25 mouse cellular contexts compared by ENCODE assay signal in the genomic region with DNA sequence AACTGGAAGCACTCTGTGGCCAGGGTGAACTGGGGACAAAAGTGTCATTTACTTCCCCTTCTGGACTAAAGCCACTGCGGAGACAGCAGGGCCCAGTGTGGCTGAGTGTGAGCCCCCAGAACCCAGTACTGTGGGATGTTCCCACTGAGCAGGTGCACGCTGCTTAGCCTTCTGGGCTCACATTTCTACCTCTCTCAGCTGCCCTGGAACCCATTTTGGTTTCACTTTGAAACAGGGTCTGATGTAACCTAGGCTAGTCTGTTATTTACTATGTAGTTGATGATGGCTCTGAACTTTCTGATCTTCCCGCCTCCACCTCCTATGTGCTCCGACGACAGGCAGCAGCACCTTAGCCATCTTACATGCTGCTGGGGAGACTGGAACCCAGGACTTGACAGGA. TPM values are rescaled to one million over a fixed set of nuclear protein-coding genes. Genes with fewer than 3 reads are reported as not detected.
DNase-seq lines count a peak whose midpoint lies in the region; ATAC-seq and TF ChIP-seq lines count a peak whose summit lies in the region.
"Had no signal": no experiment of that assay in that cellular context is flagged by ENCODE, and none has a peak within 500 bp of the region (broad histone marks: within the 10 kb centered on the region; RNA-seq: fewer than 3 reads in every experiment).

No protein-coding gene starts in this region.

- DNase-seq in forebrain, embryonic 11.5 days (ENCODE audit: low spot score) = peak; percentile 32
- DNase-seq in forebrain, postnatal 0 days = no peak
- no peak for DNase-seq in liver, embryonic 13.5 days
- no peak for DNase-seq in cerebellum, postnatal 4 days (ENCODE audit: low spot score in 2 of 2)
- no peak for DNase-seq in liver, embryonic 11.5 days (ENCODE audit: low spot score)
- DNase-seq: adrenal gland, postnatal 25 days; cerebellum, adult 18-20 months; cerebellum, postnatal 36 days; embryo, embryonic 11 days; gastrocnemius, postnatal 25 days; heart, adult 2 months had no signal

- WGBS in forebrain, embryonic 11.5 days = 89% methylated on average over 5 of the region's 5 CpGs
- 89% methylated on average over 5 of the region's 5 CpGs for WGBS in forebrain, postnatal 0 days
- WGBS in liver, embryonic 13.5 days (ENCODE audit: insufficient replicate concordance) = 68% methylated on average over 5 of the region's 5 CpGs
- WGBS in liver, embryonic 12.5 days (ENCODE audit: insufficient replicate concordance) = 65% methylated on average over 5 of the region's 5 CpGs
- 80% methylated on average over 5 of the region's 5 CpGs for WGBS in liver, embryonic 11.5 days

- no peaks in the 10 kb centered on the region for H3K27me3 ChIP-seq in forebrain, embryonic 11.5 days (ENCODE audit: control insufficient read depth, insufficient read depth, low read length)
- no peaks in the 10 kb centered on the region for H3K27me3 ChIP-seq in forebrain, postnatal 0 days (ENCODE audit: insufficient read depth, low read length)
- no peaks in the 10 kb centered on the region for H3K27me3 ChIP-seq in liver, embryonic 13.5 days
- H3K27me3 ChIP-seq in liver, embryonic 12.5 days (replicated peaks) = peaks cover 7% of the 10 kb centered on the region; the same call in 1 of the 2 replicates
- no peaks in the 10 kb centered on the region for H3K27me3 ChIP-seq in liver, embryonic 11.5 days (replicated peaks; ENCODE audit: control insufficient read depth, insufficient read depth, low read length)
- H3K27me3 ChIP-seq: embryonic facial prominence, embryonic 15.5 days; forebrain, embryonic 15.5 days; intestine, embryonic 15.5 days had no signal

- no peak overlapping the region for H3K27ac ChIP-seq in forebrain, embryonic 11.5 days (ENCODE audit: low read depth, low read length)
- no peak overlapping the region for H3K27ac ChIP-seq in forebrain, postnatal 0 days (ENCODE audit: low read depth, low read length)
- H3K27ac ChIP-seq in liver, embryonic 13.5 days = no peak overlapping the region
- H3K27ac ChIP-seq in liver, embryonic 12.5 days = no peak overlapping the region
- no peak overlapping the region for H3K27ac ChIP-seq in liver, embryonic 11.5 days (ENCODE audit: low read depth, low read length)
- H3K27ac ChIP-seq: embryonic facial prominence, embryonic 15.5 days; forebrain, embryonic 10.5 days; forebrain, embryonic 15.5 days; heart, adult 2 months; hindbrain, embryonic 14.5 days; intestine, embryonic 15.5 days had no signal

- no peaks in the 10 kb centered on the region; the same call in 1 of the 2 replicates for H3K36me3 ChIP-seq in forebrain, embryonic 11.5 days (ENCODE audit: control insufficient read depth, insufficient read depth, low read length)
- peaks cover 74% of the 10 kb centered on the region for H3K36me3 ChIP-seq in forebrain, postnatal 0 days (ENCODE audit: insufficient read depth)
- no peaks in the 10 kb centered on the region for H3K36me3 ChIP-seq in liver, embryonic 13.5 days
- H3K36me3 ChIP-seq in liver, embryonic 12.5 days = no peaks in the 10 kb centered on the region
- no peaks in the 10 kb centered on the region; the same call in 1 of the 2 replicates for H3K36me3 ChIP-seq in liver, embryonic 11.5 days (ENCODE audit: control insufficient read depth, insufficient read depth, low read length)

- no peak for TF ChIP-seq CTCF in forebrain, postnatal 0 days (IDR thresholded peaks at IDR 0.05; ENCODE audit: low read depth)

- no peak overlapping the region for H3K9ac ChIP-seq in forebrain, embryonic 11.5 days (ENCODE audit: low read length)
- H3K9ac ChIP-seq in forebrain, postnatal 0 days = no peak overlapping the region
- 0 out of 2 replicates have a peak overlapping the region, but pooled peaks have one; percentile 22 for H3K9ac ChIP-seq in liver, embryonic 13.5 days
- H3K9ac ChIP-seq in liver, embryonic 12.5 days = no peak overlapping the region
- no peak overlapping the region for H3K9ac ChIP-seq in liver, embryonic 11.5 days (ENCODE audit: low read depth, low read length)
- H3K9ac ChIP-seq: embryonic facial prominence, embryonic 15.5 days; forebrain, embryonic 15.5 days; hindbrain, embryonic 14.5 days; intestine, embryonic 15.5 days had no signal

- ATAC-seq in forebrain, embryonic 11.5 days (replicated peaks; ENCODE audit: low FRiP score) = no peak
- ATAC-seq in forebrain, postnatal 0 days = no peak
- ATAC-seq in liver, embryonic 13.5 days (ENCODE audit: low read depth) = no peak
- no peak for ATAC-seq in liver, embryonic 12.5 days
- peak; percentile 63 for ATAC-seq in granulocyte monocyte progenitor cell, adult 5-6 weeks (replicated peaks; ENCODE audit: poor library complexity, severe bottlenecking)
- no peak for ATAC-seq in liver, embryonic 11.5 days (replicated peaks; ENCODE audit: low FRiP score)
- ATAC-seq: forebrain, embryonic 15.5 days had no signal

- H3K4me1 ChIP-seq in forebrain, embryonic 11.5 days (replicated peaks; ENCODE audit: control insufficient read depth, insufficient read depth, low read length) = no peaks in the 10 kb centered on the region
- H3K4me1 ChIP-seq in forebrain, postnatal 0 days (ENCODE audit: insufficient read depth) = no peaks in the 10 kb centered on the region
- peaks cover 25% of the 10 kb centered on the region for H3K4me1 ChIP-seq in liver, embryonic 13.5 days (replicated peaks)
- H3K4me1 ChIP-seq in liver, embryonic 12.5 days = peaks cover 30% of the 10 kb centered on the region
- H3K4me1 ChIP-seq in liver, embryonic 11.5 days (replicated peaks; ENCODE audit: control insufficient read depth, insufficient read depth, low read length) = peaks cover 6% of the 10 kb centered on the region; the same call in 1 of the 2 replicates
- H3K4me1 ChIP-seq: embryonic facial prominence, embryonic 15.5 days; forebrain, embryonic 10.5 days; forebrain, embryonic 15.5 days had no signal

- no peak overlapping the region for H3K4me3 ChIP-seq in forebrain, embryonic 11.5 days (ENCODE audit: low read depth, low read length)
- no peak overlapping the region for H3K4me3 ChIP-seq in forebrain, postnatal 0 days (ENCODE audit: low read depth, low read length)
- H3K4me3 ChIP-seq in liver, embryonic 13.5 days (replicated peaks) = no peak overlapping the region
- no peak overlapping the region for H3K4me3 ChIP-seq in liver, embryonic 12.5 days
- no peak overlapping the region for H3K4me3 ChIP-seq in liver, embryonic 11.5 days (ENCODE audit: low read depth, low read length)
- H3K4me3 ChIP-seq: embryonic facial prominence, embryonic 15.5 days; erythroblast, embryonic 14.5 days; forebrain, embryonic 10.5 days; forebrain, embryonic 15.5 days; heart, adult 2 months; hindbrain, embryonic 10.5 days; intestine, embryonic 15.5 days had no signal

- H3K9me3 ChIP-seq in forebrain, embryonic 11.5 days (ENCODE audit: control insufficient read depth, low read length) = no peaks in the 10 kb centered on the region
- no peaks in the 10 kb centered on the region for H3K9me3 ChIP-seq in forebrain, postnatal 0 days (ENCODE audit: low read length)
- H3K9me3 ChIP-seq in liver, embryonic 13.5 days (replicated peaks) = no peaks in the 10 kb centered on the region
- H3K9me3 ChIP-seq in liver, embryonic 12.5 days (replicated peaks) = no peaks in the 10 kb centered on the region
- no peaks in the 10 kb centered on the region for H3K9me3 ChIP-seq in liver, embryonic 11.5 days (ENCODE audit: control insufficient read depth, low read length)
- H3K9me3 ChIP-seq: embryonic facial prominence, embryonic 15.5 days; forebrain, embryonic 10.5 days; forebrain, embryonic 15.5 days; hindbrain, embryonic 10.5 days; intestine, embryonic 15.5 days had no signal

- H3K4me2 ChIP-seq in forebrain, embryonic 11.5 days (ENCODE audit: low read depth, low read length, severe bottlenecking) = no peak overlapping the region
- no peak overlapping the region for H3K4me2 ChIP-seq in forebrain, postnatal 0 days (ENCODE audit: low read depth)
- no peak overlapping the region for H3K4me2 ChIP-seq in liver, embryonic 13.5 days
- H3K4me2 ChIP-seq in liver, embryonic 12.5 days = no peak overlapping the region
- no peak overlapping the region for H3K4me2 ChIP-seq in liver, embryonic 11.5 days
- H3K4me2 ChIP-seq: embryonic facial prominence, embryonic 15.5 days; forebrain, embryonic 15.5 days; heart, embryonic 11.5 days; hindbrain, embryonic 14.5 days; intestine, embryonic 15.5 days had no signal

RNA-seq across cellular contexts. Expression of a gene that starts 11.8 kb away (rescaled TPM):
- polyA plus RNA-seq in forebrain, embryonic 11.5 days (2014; fragmentation: Nextera tagmentation; extraction: Ambion mirVana) = 26.3 and 27.2 TPM in 2 replicates
- total RNA-seq in forebrain, postnatal 0 days (2014; rRNA removed) = 71.9 and 73.1 TPM in 2 replicates
- polyA plus RNA-seq in forebrain, postnatal 0 days (2015; fragmentation: Nextera tagmentation; extraction: Ambion mirVana) = 34.3 and 49.6 TPM in 2 replicates
- 1.9 and 2.3 TPM in 2 replicates for polyA plus RNA-seq in liver, embryonic 13.5 days (2015; fragmentation: Nextera tagmentation; extraction: Ambion mirVana)
- 4.0 and 4.3 TPM in 2 replicates for polyA plus RNA-seq in liver, embryonic 12.5 days (2016; fragmentation: Nextera tagmentation; extraction: Ambion mirVana)
- total RNA-seq in granulocyte monocyte progenitor cell, adult 5-6 weeks (2014; fragmentation: Nextera tagmentation) = not detected in 2 replicates
- not detected in 2 replicates for total RNA-seq in granulocyte monocyte progenitor cell, adult 5-6 weeks (2017)
- polyA plus RNA-seq in liver, embryonic 11.5 days (2014; fragmentation: Nextera tagmentation; extraction: Ambion mirVana) = 8.2 and 8.5 TPM in 2 replicates

RNA-seq across cellular contexts. Expression of a gene that starts 19.8 kb away (rescaled TPM):
- 0.23 TPM in 1 of 2 replicates, not detected in the other for polyA plus RNA-seq in forebrain, embryonic 11.5 days (2014; fragmentation: Nextera tagmentation; extraction: Ambion mirVana)
- total RNA-seq in forebrain, postnatal 0 days (2014; rRNA removed) = not detected in 2 replicates
- 0.18 TPM in 1 of 2 replicates, not detected in the other for polyA plus RNA-seq in forebrain, postnatal 0 days (2015; fragmentation: Nextera tagmentation; extraction: Ambion mirVana)
- polyA plus RNA-seq in liver, embryonic 13.5 days (2015; fragmentation: Nextera tagmentation; extraction: Ambion mirVana) = 0.07 and 0.22 TPM in 2 replicates
- polyA plus RNA-seq in liver, embryonic 12.5 days (2016; fragmentation: Nextera tagmentation; extraction: Ambion mirVana) = 0.33 TPM in 1 of 2 replicates, not detected in the other
- not detected in 2 replicates for total RNA-seq in granulocyte monocyte progenitor cell, adult 5-6 weeks (2014; fragmentation: Nextera tagmentation)
- 0.17 TPM in 1 of 2 replicates, not detected in the other for total RNA-seq in granulocyte monocyte progenitor cell, adult 5-6 weeks (2017)
- polyA plus RNA-seq in liver, embryonic 11.5 days (2014; fragmentation: Nextera tagmentation; extraction: Ambion mirVana) = 0.10 TPM in 1 of 2 replicates, not detected in the other
- total RNA-seq: adrenal gland, adult 2 months; adrenal gland, postnatal 25 days; gastrocnemius, adult 18-20 months; gastrocnemius, postnatal 25 days; heart, adult 2 months; heart, postnatal 25 days had no signal
- polyA plus RNA-seq: embryonic facial prominence, embryonic 11.5 days; erythroblast, embryonic 14.5 days; forebrain, embryonic 15.5 days; heart, embryonic 11.5 days had no signal

RNA-seq across cellular contexts. Expression of a gene that starts 23.5 kb away (rescaled TPM):
- polyA plus RNA-seq in forebrain, embryonic 11.5 days (2014; fragmentation: Nextera tagmentation; extraction: Ambion mirVana) = 286 and 301 TPM in 2 replicates
- total RNA-seq in forebrain, postnatal 0 days (2014; rRNA removed) = 208 and 220 TPM in 2 replicates
- 598 and 639 TPM in 2 replicates for polyA plus RNA-seq in forebrain, postnatal 0 days (2015; fragmentation: Nextera tagmentation; extraction: Ambion mirVana)
- 214 and 220 TPM in 2 replicates for polyA plus RNA-seq in liver, embryonic 13.5 days (2015; fragmentation: Nextera tagmentation; extraction: Ambion mirVana)
- polyA plus RNA-seq in liver, embryonic 12.5 days (2016; fragmentation: Nextera tagmentation; extraction: Ambion mirVana) = 248 and 262 TPM in 2 replicates
- total RNA-seq in granulocyte monocyte progenitor cell, adult 5-6 weeks (2014; fragmentation: Nextera tagmentation) = 104 and 115 TPM in 2 replicates
- 138 and 190 TPM in 2 replicates for total RNA-seq in granulocyte monocyte progenitor cell, adult 5-6 weeks (2017)
- 175 and 186 TPM in 2 replicates for polyA plus RNA-seq in liver, embryonic 11.5 days (2014; fragmentation: Nextera tagmentation; extraction: Ambion mirVana)

RNA-seq across cellular contexts. Expression of a gene that starts 33.5 kb away (rescaled TPM):
- 88.8 and 93.4 TPM in 2 replicates for polyA plus RNA-seq in forebrain, embryonic 11.5 days (2014; fragmentation: Nextera tagmentation; extraction: Ambion mirVana)
- total RNA-seq in forebrain, postnatal 0 days (2014; rRNA removed) = 140 and 175 TPM in 2 replicates
- 101 and 113 TPM in 2 replicates for polyA plus RNA-seq in forebrain, postnatal 0 days (2015; fragmentation: Nextera tagmentation; extraction: Ambion mirVana)
- 69.5 and 82.4 TPM in 2 replicates for polyA plus RNA-seq in liver, embryonic 13.5 days (2015; fragmentation: Nextera tagmentation; extraction: Ambion mirVana)
- 85.1 and 86.5 TPM in 2 replicates for polyA plus RNA-seq in liver, embryonic 12.5 days (2016; fragmentation: Nextera tagmentation; extraction: Ambion mirVana)
- 40.8 and 84.2 TPM in 2 replicates for total RNA-seq in granulocyte monocyte progenitor cell, adult 5-6 weeks (2014; fragmentation: Nextera tagmentation)
- 28.6 and 30.1 TPM in 2 replicates for total RNA-seq in granulocyte monocyte progenitor cell, adult 5-6 weeks (2017)
- 100 and 111 TPM in 2 replicates for polyA plus RNA-seq in liver, embryonic 11.5 days (2014; fragmentation: Nextera tagmentation; extraction: Ambion mirVana)

RNA-seq across cellular contexts. Expression of a gene that starts 34.6 kb away (rescaled TPM):
- 75.3 and 86.0 TPM in 2 replicates for polyA plus RNA-seq in forebrain, embryonic 11.5 days (2014; fragmentation: Nextera tagmentation; extraction: Ambion mirVana)
- 39.3 and 39.7 TPM in 2 replicates for total RNA-seq in forebrain, postnatal 0 days (2014; rRNA removed)
- polyA plus RNA-seq in forebrain, postnatal 0 days (2015; fragmentation: Nextera tagmentation; extraction: Ambion mirVana) = 23.1 and 24.0 TPM in 2 replicates
- 41.0 and 42.4 TPM in 2 replicates for polyA plus RNA-seq in liver, embryonic 13.5 days (2015; fragmentation: Nextera tagmentation; extraction: Ambion mirVana)
- polyA plus RNA-seq in liver, embryonic 12.5 days (2016; fragmentation: Nextera tagmentation; extraction: Ambion mirVana) = 50.4 and 55.9 TPM in 2 replicates
- 76.6 and 105 TPM in 2 replicates for total RNA-seq in granulocyte monocyte progenitor cell, adult 5-6 weeks (2014; fragmentation: Nextera tagmentation)
- total RNA-seq in granulocyte monocyte progenitor cell, adult 5-6 weeks (2017) = 87.5 and 88.9 TPM in 2 replicates
- polyA plus RNA-seq in liver, embryonic 11.5 days (2014; fragmentation: Nextera tagmentation; extraction: Ambion mirVana) = 76.2 and 88.4 TPM in 2 replicates
